Mouse (Mus musculus) CH12.LX (cell line): ENCODE data around the gene Zfp791. TPM values are rescaled to one million over a fixed set of nuclear protein-coding genes. Genes with fewer than 3 reads are reported as not detected.

Source experiments
- DNase-seq: peaks from one replicate; pipeline ENCODE4 v3.0.0-alpha.2; 2013; ENCODE audit errors: extremely low read depth
- H3K27ac ChIP-seq: 2 replicates; pipeline ENCODE4 v1.5.1; 2012; ENCODE audit warnings: low read depth, mild to moderate bottlenecking, control low read depth, moderate library complexity; ENCODE audit not compliant: insufficient read depth
- H3K27me3 ChIP-seq: replicated peaks from 2 replicates; pipeline ENCODE3; 2012; ENCODE audit warnings: inconsistent platforms
- H3K36me3 ChIP-seq, 2 experiments: replicated peaks in 1 of 2; 2 replicates each; pipeline versions ENCODE3 to v1.6.1; 2012; ENCODE audit warnings: inconsistent platforms in 1 of 2, low read length in 1 of 2, mild to moderate bottlenecking in 1 of 2, mixed read lengths in 1 of 2, moderate library complexity in 1 of 2; ENCODE audit not compliant: control insufficient read depth in 1 of 2, insufficient read depth in 1 of 2
- H3K4me1 ChIP-seq, 2 experiments: 2 replicates each; pipeline ENCODE4 v1.6.1; 2012; ENCODE audit warnings: inconsistent platforms in 1 of 2, moderate library complexity in 1 of 2; ENCODE audit not compliant: insufficient read depth in 2 of 2, control insufficient read depth in 1 of 2
- H3K4me2 ChIP-seq: 2 replicates; pipeline ENCODE4 v1.6.1; 2012; ENCODE audit warnings: low read depth, mild to moderate bottlenecking, control low read depth; ENCODE audit not compliant: poor library complexity, insufficient read depth, severe bottlenecking
- H3K4me3 ChIP-seq, 3 experiments: fragments of 150-350 bp in 1 of 3; sonication (generic) in 1 of 3; replicated peaks in 1 of 3; 2 replicates each; pipeline versions ENCODE3 to v1.5.1; 2011 to 2012; ENCODE audit warnings: low read depth in 2 of 3, low read length in 2 of 3, mild to moderate bottlenecking in 2 of 3, moderate library complexity in 2 of 3, control low read depth in 1 of 3, improper control_type of control experiment in 1 of 3, inconsistent platforms in 1 of 3, mixed read lengths in 1 of 3; ENCODE audit not compliant: poor library complexity in 1 of 3
- H3K79me2 ChIP-seq: replicated peaks from 2 replicates; pipeline ENCODE4 v1.6.1; 2012; ENCODE audit warnings: mild to moderate bottlenecking, moderate library complexity; ENCODE audit not compliant: control insufficient read depth, poor library complexity, insufficient read depth, severe bottlenecking; ENCODE audit errors: extremely low read depth
- H3K9ac ChIP-seq: 2 replicates; pipeline ENCODE4 v1.6.1; 2012; ENCODE audit warnings: low read depth, mild to moderate bottlenecking, control low read depth, moderate library complexity; ENCODE audit not compliant: insufficient read depth
- H3K9me3 ChIP-seq: replicated peaks from 2 replicates; pipeline ENCODE3; 2012; ENCODE audit warnings: low read length, inconsistent platforms, mixed read lengths
- BHLHE40 ChIP-seq: IDR thresholded peaks from 2 replicates; pipeline ENCODE4 v1.6.1; 2011; ENCODE audit warnings: mild to moderate bottlenecking, low read depth, low read length, improper control_type of control experiment
- E2F4 ChIP-seq: IDR thresholded peaks from 2 replicates; pipeline ENCODE4 v1.6.1; 2011; ENCODE audit warnings: low read depth, low read length, improper control_type of control experiment; ENCODE audit not compliant: insufficient replicate concordance
- ELF1 ChIP-seq: IDR thresholded peaks from 2 replicates; pipeline ENCODE4 v1.6.1; 2014; ENCODE audit warnings: low read depth, mild to moderate bottlenecking, inconsistent platforms, low read length, improper control_type of control experiment
- EP300 ChIP-seq: IDR thresholded peaks from 2 replicates; pipeline ENCODE4 v1.6.1; 2011; ENCODE audit warnings: low read length, improper control_type of control experiment
- ETS1 ChIP-seq: conservative IDR thresholded peaks from 2 replicates; pipeline ENCODE4 v1.6.1; 2012; ENCODE audit warnings: low read depth, mild to moderate bottlenecking, inconsistent platforms, low read length, improper control_type of control experiment, moderate library complexity
- IRF4 ChIP-seq: IDR thresholded peaks from 2 replicates; pipeline ENCODE4 v1.6.1; 2014; ENCODE audit warnings: low read depth, mild to moderate bottlenecking, inconsistent platforms, low read length, improper control_type of control experiment
- JUND ChIP-seq: conservative IDR thresholded peaks from 2 replicates; pipeline ENCODE4 v1.6.1; 2011; ENCODE audit warnings: low read depth, low read length, improper control_type of control experiment
- KAT2A ChIP-seq: IDR thresholded peaks from 2 replicates; pipeline ENCODE4 v1.6.1; 2012; ENCODE audit warnings: low read length, improper control_type of control experiment, inconsistent platforms; ENCODE audit not compliant: insufficient replicate concordance
- MAX ChIP-seq: IDR thresholded peaks from 2 replicates; pipeline ENCODE4 v1.6.1; 2011; ENCODE audit warnings: low read length, improper control_type of control experiment
- MAZ ChIP-seq: IDR thresholded peaks from 2 replicates; pipeline ENCODE4 v1.6.1; 2012; ENCODE audit warnings: low read depth, mild to moderate bottlenecking, inconsistent platforms, low read length, improper control_type of control experiment, moderate library complexity
- NRF1 ChIP-seq: IDR thresholded peaks from 2 replicates; pipeline ENCODE4 v1.6.1; 2014; ENCODE audit warnings: low read depth, mild to moderate bottlenecking, inconsistent platforms, low read length, improper control_type of control experiment, moderate library complexity
- RAD21 ChIP-seq: IDR thresholded peaks from 2 replicates; pipeline ENCODE4 v1.6.1; 2011; ENCODE audit warnings: low read depth, mild to moderate bottlenecking, low read length, improper control_type of control experiment, moderate library complexity
- RCOR1 ChIP-seq: conservative IDR thresholded peaks from 2 replicates; pipeline ENCODE4 v1.6.1; 2012; ENCODE audit warnings: low read depth, mild to moderate bottlenecking, inconsistent platforms, low read length, improper control_type of control experiment
- SMC3 ChIP-seq: IDR thresholded peaks from 2 replicates; pipeline ENCODE4 v1.6.1; 2011; ENCODE audit warnings: low read depth, low read length, improper control_type of control experiment
- TBP ChIP-seq: conservative IDR thresholded peaks from 2 replicates; pipeline ENCODE4 v1.6.1; 2011; ENCODE audit warnings: low read depth, low read length, improper control_type of control experiment
- TCF12 ChIP-seq: IDR thresholded peaks from 2 replicates; pipeline ENCODE4 v1.6.1; 2014; ENCODE audit warnings: low read depth, mild to moderate bottlenecking, inconsistent platforms, low read length, improper control_type of control experiment
- USF2 ChIP-seq: conservative IDR thresholded peaks from 2 replicates; pipeline ENCODE4 v1.6.1; 2011; ENCODE audit warnings: low read depth, low read length, improper control_type of control experiment
- ZC3H11A ChIP-seq: IDR thresholded peaks from 2 replicates; pipeline ENCODE4 v1.6.1; 2012; ENCODE audit warnings: low read depth, mild to moderate bottlenecking, inconsistent platforms, low read length, improper control_type of control experiment
- ZNF384 ChIP-seq: IDR thresholded peaks from 2 replicates; pipeline ENCODE4 v1.6.1; 2012; ENCODE audit warnings: low read depth, low read length, improper control_type of control experiment, inconsistent platforms
- dilution Hi-C: fragments of 300-500 bp; cut with MboI; formaldehyde crosslinking; loops from 2 replicates; pipeline ENCODE4 v1.14.3; 2020; ENCODE audit warnings: low sequenced_read_pairs; ENCODE audit not compliant: extremely low pct_unique_long_range_greater_than_20kb, extremely low pct_ligation_motif_present
- in situ Hi-C: fragments of 300-500 bp; cut with MboI; formaldehyde crosslinking; loops from 3 replicates; pipeline ENCODE4 v1.14.3; 2019; ENCODE audit warnings: low sequenced_read_pairs, low pct_ligation_motif_present, low pct_unique_long_range_greater_than_20kb, mixed read lengths
- polyA plus RNA-seq: library from polyadenylated mRNA; unstranded; fragments of >175 nt; gene quantifications from 2 replicates; pipeline ENCODE4 v1.2.1, GENCODE M21; 2012; ENCODE audit warnings: low read depth; ENCODE audit not compliant: insufficient read length
- total RNA-seq, 2 experiments: library from RNA; depleted of rRNA; stranded (reverse); fragments of 300-350 nt in 1 of 2; fragments of >200 nt in 1 of 2; gene quantifications; 2 replicates each; pipeline ENCODE4 v1.2.3; 2012 to 2014

Zfp791 gene
- total and polyA plus RNA-seq, 3 experiments = 0.81 to 1.1 (median 0.98) TPM

DNA sequence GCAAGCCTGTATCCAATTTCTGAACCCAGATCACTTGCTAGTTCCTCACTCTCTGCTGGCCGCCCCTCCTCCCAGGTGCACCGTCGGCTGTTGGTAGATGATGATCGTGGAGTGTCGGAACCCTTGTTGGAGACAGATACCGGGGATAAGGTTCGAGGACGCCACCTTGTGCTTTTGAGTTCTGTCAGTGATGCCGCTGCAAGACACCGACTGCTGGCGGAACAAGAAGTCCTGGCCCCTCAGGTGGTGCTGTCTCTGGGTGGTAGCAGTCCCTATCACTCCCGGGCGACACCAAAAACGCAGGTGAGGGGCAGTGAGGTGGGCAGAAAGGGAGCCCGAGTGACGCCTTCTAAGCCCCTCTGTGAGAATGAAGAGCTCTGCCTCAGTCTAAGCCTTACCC is 26.7 kb downstream of the Zfp791 start:
- DNase-seq = no peak
- Histone ChIP-seq H3K27ac (no peak overlapping the region), H3K27me3 (no peaks in the 10 kb centered on the region), H3K36me3 (peaks cover 68 to 83% of the 10 kb centered on the region in 2 experiments), H3K4me3 (no peak overlapping the region), H3K79me2 (no peaks in the 10 kb centered on the region), H3K4me1 (peaks cover 4 to 18% of the 10 kb centered on the region in 2 experiments), H3K9ac (no peak overlapping the region), H3K9me3 (no peaks in the 10 kb centered on the region), H3K4me2 (no peak overlapping the region)
- in situ Hi-C loops (no loop called here), dilution Hi-C loops (no loop called here)
- no peak for TF ChIP-seq ETS1
- TF ChIP-seq E2F4 = no peak
- TF ChIP-seq RAD21 = no peak
- no peak for TF ChIP-seq TCF12
- no peak for TF ChIP-seq USF2
- no peak for TF ChIP-seq NRF1
- TF ChIP-seq ZNF384 = no peak
- no peak for TF ChIP-seq MAX
- no peak for TF ChIP-seq ZC3H11A

DNA sequence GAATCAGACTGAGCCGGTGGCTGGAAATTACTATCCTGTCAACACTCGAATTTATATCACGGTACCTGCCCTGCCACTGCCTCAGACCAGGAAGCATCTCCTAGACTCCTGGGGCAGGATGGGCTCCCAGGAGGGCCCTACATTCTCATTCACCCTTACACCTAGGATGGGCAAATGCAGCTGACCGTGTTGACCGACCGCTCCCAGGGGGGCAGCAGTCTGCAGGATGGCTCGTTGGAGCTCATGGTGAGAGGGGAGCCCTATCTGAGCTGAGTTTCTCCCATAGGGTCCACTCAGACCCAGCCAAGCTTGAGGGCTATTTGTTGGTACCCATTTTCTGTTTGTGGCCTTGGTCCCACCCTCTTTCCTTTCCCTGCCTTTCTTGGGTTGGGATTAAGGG is 27.3 kb downstream of the Zfp791 start:
- H3K4me1 ChIP-seq = peaks cover 4 to 14% of the 10 kb centered on the region in 2 experiments
- H3K4me2 ChIP-seq = no peak overlapping the region
- no peak overlapping the region for H3K27ac ChIP-seq
- H3K4me3 ChIP-seq = no peak overlapping the region
- no peak for DNase-seq
- H3K9ac ChIP-seq = no peak overlapping the region
- H3K27me3 ChIP-seq = no peaks in the 10 kb centered on the region
- TF ChIP-seq RCOR1 (no peak), SMC3 (no peak), KAT2A (no peak), E2F4 (no peak), ELF1 (no peak), JUND (no peak), BHLHE40 (no peak), MAZ (no peak), EP300 (no peak), IRF4 (no peak), TBP (no peak)
- dilution Hi-C loops = no loop called here
- peaks cover 74 to 89% of the 10 kb centered on the region in 2 experiments for H3K36me3 ChIP-seq
- in situ Hi-C loops = no loop called here
- H3K9me3 ChIP-seq = no peaks in the 10 kb centered on the region
- H3K79me2 ChIP-seq = no peaks in the 10 kb centered on the region
